Mouse (Mus musculus): ENCODE measurements at regions not wholly inside any gene's neighbourhood (a gene's known extent, or its start where the extent isn't known, plus 50 kb on each side); places are given as distances from the start of the nearest gene placed in this dataset.

DNA sequence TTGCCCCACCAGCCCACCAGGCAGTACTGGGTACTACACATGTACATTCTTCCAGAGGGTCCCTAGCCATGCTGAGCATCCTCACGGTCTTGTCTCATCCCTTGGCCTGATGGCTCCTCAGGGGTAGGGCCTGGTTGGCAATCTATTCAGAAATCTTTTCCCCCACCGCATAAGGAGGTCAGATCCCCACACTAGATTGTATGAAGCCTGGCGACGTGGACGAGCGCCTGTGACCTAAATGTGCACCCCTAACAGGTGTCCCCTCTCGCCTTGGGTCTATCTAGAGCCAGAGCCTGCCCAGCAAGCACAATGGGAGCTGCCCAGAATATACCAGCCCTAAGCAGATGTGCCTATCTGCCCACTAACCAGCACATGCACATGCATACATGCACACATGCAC is 111.4 kb upstream of the Mrps22 start:
- H3K4me1 ChIP-seq = no peaks in the 10 kb centered on the region
- no peaks in the 10 kb centered on the region for H3K9me3 ChIP-seq
- no peaks in the 10 kb centered on the region for H3K27me3 ChIP-seq
- WGBS = 90% methylated on average over 7 of the region's 7 CpGs
- no peak overlapping the region for H3K27ac ChIP-seq (replicated peaks)
- H3K36me3 ChIP-seq = no peaks in the 10 kb centered on the region
- no peak overlapping the region for H3K4me2 ChIP-seq (replicated peaks)
- ATAC-seq (ENCODE audit: low FRiP score, low read depth) = no peak
- H3K9ac ChIP-seq (replicated peaks) = no peak overlapping the region
- H3K4me3 ChIP-seq = no peak overlapping the region

DNA sequence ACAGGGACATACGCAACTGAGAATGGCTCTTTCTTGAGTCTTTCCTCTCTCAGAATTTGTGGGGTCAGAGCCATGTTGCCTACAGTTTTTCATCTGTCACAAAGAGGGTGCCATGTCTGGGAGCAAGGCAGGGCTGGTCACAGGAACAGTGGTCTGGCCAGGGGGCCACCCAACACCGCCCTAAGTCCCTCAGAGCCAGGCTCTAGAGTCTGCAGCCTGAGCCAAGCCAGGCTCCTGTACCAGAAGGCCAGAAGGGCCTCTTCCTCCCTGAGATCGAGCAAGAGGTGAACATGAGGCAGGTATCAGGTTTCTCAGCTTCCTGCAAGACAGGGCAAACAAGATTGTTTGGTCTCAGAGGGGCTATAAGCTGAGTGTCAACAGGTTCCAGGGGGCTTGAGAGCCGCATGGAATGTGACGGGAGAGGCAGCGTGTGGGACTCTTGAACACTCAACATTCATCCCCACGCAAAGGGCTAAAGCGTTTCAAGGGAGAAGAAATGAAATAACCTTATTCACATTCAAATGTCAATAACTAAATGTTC is 110.6 kb upstream of the Mrps22 start:
- ATAC-seq (ENCODE audit: low FRiP score, low read depth) = no peak
- H3K4me3 ChIP-seq = no peak overlapping the region
- WGBS = 88% methylated on average over 8 of the region's 8 CpGs
- H3K9ac ChIP-seq (replicated peaks) = no peak overlapping the region
- no peaks in the 10 kb centered on the region for H3K9me3 ChIP-seq
- no peaks in the 10 kb centered on the region for H3K27me3 ChIP-seq
- no peak overlapping the region for H3K27ac ChIP-seq (replicated peaks)
- no peak overlapping the region for H3K4me2 ChIP-seq (replicated peaks)
- H3K4me1 ChIP-seq = no peaks in the 10 kb centered on the region
- H3K36me3 ChIP-seq = no peaks in the 10 kb centered on the region

GRCm38 (mm10) chr9:98710155-98710710 is 108.8 kb upstream of the Mrps22 start:
- Histone ChIP-seq H3K4me2 (replicated peaks) (no peak overlapping the region), H3K4me3 (no peak overlapping the region), H3K4me1 (no peaks in the 10 kb centered on the region), H3K36me3 (no peaks in the 10 kb centered on the region), H3K9me3 (no peaks in the 10 kb centered on the region), H3K27me3 (no peaks in the 10 kb centered on the region; the same call in 1 of the 2 replicates), H3K9ac (replicated peaks) (no peak overlapping the region), H3K27ac (replicated peaks) (no peak overlapping the region)
- WGBS = 66% methylated on average over 9 of the region's 9 CpGs
- no peak for ATAC-seq (ENCODE audit: low FRiP score, low read depth)

GRCm38 (mm10) chr9:98708001-98708680 is 106.7 kb upstream of the Mrps22 start:
- no peak overlapping the region for H3K4me3 ChIP-seq
- H3K4me2 ChIP-seq (replicated peaks) = no peak overlapping the region
- H3K27ac ChIP-seq (replicated peaks) = no peak overlapping the region
- H3K9me3 ChIP-seq = no peaks in the 10 kb centered on the region
- WGBS = 51% methylated on average over 18 of the region's 18 CpGs
- H3K4me1 ChIP-seq = no peaks in the 10 kb centered on the region
- no peak overlapping the region for H3K9ac ChIP-seq (replicated peaks)
- ATAC-seq (ENCODE audit: low FRiP score, low read depth) = no peak
- no peaks in the 10 kb centered on the region; the same call in 1 of the 2 replicates for H3K27me3 ChIP-seq
- H3K36me3 ChIP-seq = no peaks in the 10 kb centered on the region

DNA sequence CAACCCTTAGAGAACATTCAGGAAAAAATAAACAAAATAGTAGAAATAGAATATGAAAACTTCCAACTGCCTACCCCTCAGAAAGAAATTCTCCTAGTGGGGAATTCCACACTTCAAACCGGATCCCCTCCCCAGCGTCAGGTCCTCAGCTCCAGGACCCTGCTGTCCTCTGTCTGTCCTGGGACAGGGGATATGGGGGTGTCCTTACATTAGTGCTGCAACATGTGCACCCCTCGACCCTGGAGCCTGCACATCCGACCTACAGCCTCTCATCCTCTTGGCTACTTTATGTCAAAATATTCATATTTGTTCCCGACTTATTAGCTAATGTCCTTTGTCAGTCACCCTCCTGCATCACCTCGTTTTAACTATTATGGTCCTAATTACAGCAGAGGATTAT is 106.0 kb upstream of the Mrps22 start:
- no peak for ATAC-seq (ENCODE audit: low FRiP score, low read depth)
- Histone ChIP-seq H3K27me3 (no peaks in the 10 kb centered on the region; the same call in 1 of the 2 replicates), H3K9ac (replicated peaks) (no peak overlapping the region), H3K27ac (replicated peaks) (no peak overlapping the region), H3K9me3 (no peaks in the 10 kb centered on the region), H3K4me3 (no peak overlapping the region), H3K36me3 (no peaks in the 10 kb centered on the region), H3K4me1 (no peaks in the 10 kb centered on the region), H3K4me2 (replicated peaks) (no peak overlapping the region)
- WGBS = 83% methylated on average over 6 of the region's 6 CpGs

GRCm38 (mm10) chr9:98704131-98704530 is 102.7 kb upstream of the Mrps22 start:
- Histone ChIP-seq H3K4me1 (no peaks in the 10 kb centered on the region), H3K4me2 (replicated peaks) (no peak overlapping the region), H3K9me3 (no peaks in the 10 kb centered on the region), H3K4me3 (no peak overlapping the region), H3K27ac (replicated peaks) (no peak overlapping the region), H3K27me3 (no peaks in the 10 kb centered on the region; the same call in 1 of the 2 replicates), H3K9ac (replicated peaks) (no peak overlapping the region), H3K36me3 (no peaks in the 10 kb centered on the region)
- no peak for ATAC-seq (ENCODE audit: low FRiP score, low read depth)
- whole genome bisulfite sequencing = 30% methylated on average over 5 of the region's 5 CpGs

DNA sequence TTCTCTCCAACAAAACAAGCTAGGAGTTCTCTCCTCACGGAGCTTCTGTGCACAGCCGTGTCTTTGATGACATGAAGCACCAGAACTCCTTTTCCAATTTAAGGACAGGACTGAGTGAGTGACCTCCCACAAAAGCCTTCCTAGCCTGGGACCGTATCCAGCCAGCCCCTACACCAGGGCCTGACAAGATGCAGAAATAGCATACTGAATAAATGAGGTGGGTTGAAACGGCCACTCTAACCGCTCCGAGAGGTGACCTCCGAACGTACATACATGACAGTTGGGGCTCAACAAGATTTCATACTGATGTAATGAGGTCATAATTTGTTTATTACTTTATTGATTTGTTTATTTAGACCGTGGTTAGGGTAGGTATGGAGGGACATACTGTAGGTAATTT is 101.9 kb upstream of the Mrps22 start:
- no peaks in the 10 kb centered on the region for H3K4me1 ChIP-seq
- no peaks in the 10 kb centered on the region for H3K36me3 ChIP-seq
- no peaks in the 10 kb centered on the region for H3K9me3 ChIP-seq
- no peak overlapping the region for H3K4me3 ChIP-seq
- no peaks in the 10 kb centered on the region; the same call in 1 of the 2 replicates for H3K27me3 ChIP-seq
- no peak overlapping the region for H3K27ac ChIP-seq (replicated peaks)
- no peak for ATAC-seq (ENCODE audit: low FRiP score, low read depth)
- WGBS = 84% methylated on average over 9 of the region's 9 CpGs
- no peak overlapping the region for H3K9ac ChIP-seq (replicated peaks)
- H3K4me2 ChIP-seq (replicated peaks) = no peak overlapping the region

GRCm38 (mm10) chr9:98700571-98700970 is 99.1 kb upstream of the Mrps22 start:
- ATAC-seq (ENCODE audit: low FRiP score, low read depth) = no peak
- Histone ChIP-seq H3K27ac (replicated peaks) (no peak overlapping the region), H3K4me3 (no peak overlapping the region), H3K27me3 (no peaks in the 10 kb centered on the region), H3K9ac (replicated peaks) (no peak overlapping the region), H3K9me3 (no peaks in the 10 kb centered on the region), H3K4me1 (no peaks in the 10 kb centered on the region), H3K36me3 (no peaks in the 10 kb centered on the region), H3K4me2 (replicated peaks) (no peak overlapping the region)
- WGBS = 92% methylated on average over 5 of the region's 5 CpGs

DNA sequence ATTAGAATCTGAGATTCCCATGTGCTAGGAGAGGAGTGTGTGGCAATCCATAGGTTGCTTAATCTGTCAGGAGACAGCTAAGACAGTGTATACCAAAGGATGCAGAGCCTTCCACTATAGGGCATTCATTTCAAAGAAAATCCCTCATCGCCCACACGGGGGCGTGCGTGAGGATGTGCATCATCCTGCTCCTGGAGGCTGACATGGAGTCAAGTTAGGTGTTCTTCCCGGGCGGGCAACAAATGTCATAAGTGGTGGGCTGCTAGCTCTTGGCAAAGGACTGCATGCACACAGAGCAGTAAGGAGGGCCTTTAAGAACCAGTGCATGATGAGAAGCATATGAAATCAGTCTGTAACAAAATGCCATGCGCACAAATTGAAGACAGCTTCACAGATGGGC is 95.7 kb upstream of the Mrps22 start:
- ATAC-seq (ENCODE audit: low FRiP score, low read depth) = no peak
- Histone ChIP-seq H3K9me3 (no peaks in the 10 kb centered on the region), H3K27me3 (no peaks in the 10 kb centered on the region), H3K9ac (replicated peaks) (no peak overlapping the region), H3K4me2 (replicated peaks) (no peak overlapping the region), H3K4me3 (no peak overlapping the region), H3K27ac (replicated peaks) (no peak overlapping the region), H3K36me3 (no peaks in the 10 kb centered on the region), H3K4me1 (no peaks in the 10 kb centered on the region)
- 42% methylated on average over 7 of the region's 7 CpGs for WGBS

DNA sequence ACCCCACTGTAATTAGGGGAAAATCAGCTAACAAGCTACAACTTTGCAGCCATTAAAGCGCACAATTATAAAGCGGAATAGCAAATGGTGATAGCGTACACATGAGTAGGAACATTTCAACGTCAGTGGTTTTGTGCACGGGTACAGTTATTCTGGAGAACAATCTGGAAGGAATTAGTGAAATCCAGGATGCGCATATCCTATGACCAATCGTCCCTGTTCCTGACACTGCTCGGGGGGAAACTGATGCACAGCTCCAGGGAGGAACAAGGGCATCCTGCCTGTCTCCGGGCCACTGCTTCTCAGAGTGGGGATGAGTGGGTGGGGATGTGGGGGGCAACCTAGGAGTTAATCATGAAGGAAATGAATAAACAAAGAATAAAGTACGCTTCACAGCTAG is 93.6 kb upstream of the Mrps22 start:
- H3K36me3 ChIP-seq = no peaks in the 10 kb centered on the region
- H3K9me3 ChIP-seq = no peaks in the 10 kb centered on the region
- H3K27ac ChIP-seq (replicated peaks) = no peak overlapping the region
- H3K27me3 ChIP-seq = no peaks in the 10 kb centered on the region
- no peak for ATAC-seq (ENCODE audit: low FRiP score, low read depth)
- 75% methylated on average over 10 of the region's 10 CpGs for WGBS
- H3K4me2 ChIP-seq (replicated peaks) = no peak overlapping the region
- H3K4me3 ChIP-seq = no peak overlapping the region
- H3K9ac ChIP-seq (replicated peaks) = no peak overlapping the region
- H3K4me1 ChIP-seq = no peaks in the 10 kb centered on the region

DNA sequence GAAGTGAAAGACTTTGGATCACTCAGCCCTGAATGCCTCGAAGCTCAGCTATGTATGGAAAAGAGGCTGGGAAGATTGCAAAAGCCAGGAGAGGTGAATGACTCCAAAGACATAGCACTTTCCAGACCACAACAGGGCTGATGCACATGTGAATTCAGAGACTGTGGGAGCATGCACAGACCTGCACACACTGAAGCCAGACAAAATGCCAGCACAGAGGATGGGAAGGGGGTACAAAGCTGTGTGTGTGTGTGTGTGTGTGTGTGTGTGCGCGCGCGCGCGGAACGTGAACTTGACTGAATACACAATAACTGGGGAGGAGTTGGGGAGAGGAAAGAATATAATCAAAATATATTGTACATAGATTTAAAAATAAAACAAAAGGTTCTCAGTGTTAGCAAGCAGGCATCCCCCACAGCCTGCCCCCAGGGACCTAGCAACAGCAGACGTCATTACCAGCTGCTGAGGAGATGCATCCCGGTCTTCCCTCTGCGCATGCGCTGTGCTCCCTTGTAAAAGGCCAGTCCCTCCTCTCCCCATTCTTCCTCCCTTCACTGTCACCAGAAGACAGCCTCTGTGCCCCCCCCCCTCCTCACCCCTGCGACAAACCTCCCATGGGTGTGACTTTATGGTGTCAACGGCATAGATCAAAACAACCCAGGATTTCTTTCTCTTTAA is 89.5 kb upstream of the Mrps22 start:
- Histone ChIP-seq H3K4me3 (no peak overlapping the region), H3K36me3 (no peaks in the 10 kb centered on the region), H3K27me3 (no peaks in the 10 kb centered on the region), H3K4me1 (no peaks in the 10 kb centered on the region), H3K4me2 (replicated peaks) (no peak overlapping the region), H3K27ac (replicated peaks) (no peak overlapping the region), H3K9ac (replicated peaks) (no peak overlapping the region), H3K9me3 (no peaks in the 10 kb centered on the region)
- 86% methylated on average over 14 of the region's 14 CpGs for WGBS
- no peak for ATAC-seq (ENCODE audit: low FRiP score, low read depth)

DNA sequence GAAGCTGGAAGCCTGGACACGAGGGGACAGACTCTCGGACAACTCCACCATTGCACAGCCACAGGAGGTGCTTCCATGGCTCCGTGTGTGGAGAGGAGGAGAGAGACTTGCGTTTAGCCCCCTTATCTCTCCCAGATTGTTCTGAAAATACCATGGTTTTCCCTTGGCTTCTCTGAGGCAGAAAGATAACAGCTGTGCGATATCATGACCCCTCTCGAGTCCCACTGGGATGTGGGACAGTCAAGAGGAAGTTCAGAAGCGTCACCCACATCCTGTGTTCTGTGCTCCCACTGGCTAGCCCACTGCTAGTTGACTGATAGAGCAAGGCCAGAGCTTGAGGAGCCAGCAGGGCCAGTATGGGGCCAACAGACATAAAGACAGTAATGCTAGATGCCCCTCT is 84.1 kb upstream of the Mrps22 start:
- no peak overlapping the region for H3K4me3 ChIP-seq
- H3K9ac ChIP-seq (replicated peaks) = no peak overlapping the region
- no peaks in the 10 kb centered on the region for H3K4me1 ChIP-seq
- no peaks in the 10 kb centered on the region for H3K9me3 ChIP-seq
- H3K27ac ChIP-seq (replicated peaks) = no peak overlapping the region
- H3K4me2 ChIP-seq (replicated peaks) = no peak overlapping the region
- no peaks in the 10 kb centered on the region for H3K27me3 ChIP-seq
- no peak for ATAC-seq (ENCODE audit: low FRiP score, low read depth)
- 90% methylated on average over 7 of the region's 7 CpGs for WGBS
- no peaks in the 10 kb centered on the region for H3K36me3 ChIP-seq
